Mouse (Mus musculus) kidney, adult 2 months (tissue): ENCODE data around the gene Mgmt. TPM values are rescaled to one million over a fixed set of nuclear protein-coding genes. Genes with fewer than 3 reads are reported as not detected.

Experiments
- DNase-seq: peaks from one replicate; pipeline ENCODE4 v3.0.0; 2021
- H3K27ac ChIP-seq: fragments of 200-500 bp; 2 replicates; pipeline ENCODE4 v1.5.1; 2012; ENCODE audit warnings: low read depth, low read length, control low read depth, inconsistent platforms; ENCODE audit not compliant: insufficient read depth
- H3K27me3 ChIP-seq: fragments of 200-500 bp; replicated peaks from 2 replicates; pipeline ENCODE4 v1.6.1; 2012; ENCODE audit warnings: mild to moderate bottlenecking, moderate library complexity, low read length, inconsistent platforms; ENCODE audit not compliant: control insufficient read depth, insufficient read depth
- H3K36me3 ChIP-seq: fragments of 200-500 bp; 2 replicates; pipeline ENCODE4 v1.6.1; 2012; ENCODE audit warnings: mild to moderate bottlenecking, moderate library complexity, low read length, inconsistent platforms; ENCODE audit not compliant: control insufficient read depth, insufficient read depth
- H3K4me1 ChIP-seq: fragments of 200-500 bp; 2 replicates; pipeline ENCODE4 v1.6.1; 2011; ENCODE audit warnings: low read length; ENCODE audit not compliant: control insufficient read depth, insufficient read depth
- H3K4me3 ChIP-seq: fragments of 200-500 bp; 2 replicates; pipeline ENCODE4 v1.5.1; 2011; ENCODE audit warnings: mild to moderate bottlenecking, low read depth, low read length, control low read depth; ENCODE audit not compliant: insufficient read depth
- CTCF ChIP-seq: fragments of 200-500 bp; conservative IDR thresholded peaks from 2 replicates; pipeline ENCODE4 v1.5.1; 2011; ENCODE audit warnings: low read depth, mild to moderate bottlenecking, control low read depth, low read length, moderate library complexity, mixed read lengths; ENCODE audit not compliant: insufficient read depth, insufficient read length
- POLR2A ChIP-seq: fragments of 200-500 bp; IDR thresholded peaks from one replicate; pipeline ENCODE4 v1.6.1; 2011; ENCODE audit warnings: low read depth, low read length, control low read depth
- WGBS: fragments of 180-500 bp; shearing (Covaris S2); methylation state at CpG from one replicate; pipeline ENCODE4 v1.1.7; 2018; 5-methylcytosine and 5-hydroxymethylcytosine counted together
- polyA plus RNA-seq: library from polyadenylated mRNA; depleted of rRNA; stranded (reverse); fragments of >200 nt; gene quantifications from 2 replicates; pipeline ENCODE4 v1.2.3, GENCODE M21; 2012

Mgmt gene
- polyA plus RNA-seq, 1 experiment, result 5.1 TPM

DNA sequence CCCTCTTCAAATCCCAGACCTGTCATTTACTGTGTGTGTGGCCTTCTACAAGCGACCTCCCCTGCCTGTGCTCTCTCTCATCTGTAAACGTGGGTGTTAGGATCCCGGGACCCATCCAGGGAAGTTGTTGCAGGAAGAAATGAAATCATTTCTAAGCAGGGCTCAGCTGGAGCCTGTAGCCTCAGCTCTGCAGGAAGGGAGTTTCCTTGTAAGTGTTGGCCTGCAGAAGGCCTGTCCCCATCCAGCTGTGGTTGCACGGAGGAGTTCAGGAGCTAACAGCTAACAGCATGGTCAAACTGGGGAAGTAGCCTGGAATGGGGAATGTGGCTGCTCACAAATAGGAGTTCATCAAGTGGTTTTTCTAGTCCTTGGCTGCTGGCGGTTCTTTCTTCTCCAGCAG is 44.1 kb upstream of the Mgmt start:
- 54% methylated on average over 5 of the region's 5 CpGs for WGBS
- DNase-seq, result no peak
- Histone ChIP-seq H3K4me3 (no peak overlapping the region), H3K4me1 (no peaks in the 10 kb centered on the region), H3K27me3 (no peaks in the 10 kb centered on the region), H3K36me3 (no peaks in the 10 kb centered on the region), H3K27ac (no peak overlapping the region)
- TF ChIP-seq POLR2A (no peak), CTCF (no peak)

DNA sequence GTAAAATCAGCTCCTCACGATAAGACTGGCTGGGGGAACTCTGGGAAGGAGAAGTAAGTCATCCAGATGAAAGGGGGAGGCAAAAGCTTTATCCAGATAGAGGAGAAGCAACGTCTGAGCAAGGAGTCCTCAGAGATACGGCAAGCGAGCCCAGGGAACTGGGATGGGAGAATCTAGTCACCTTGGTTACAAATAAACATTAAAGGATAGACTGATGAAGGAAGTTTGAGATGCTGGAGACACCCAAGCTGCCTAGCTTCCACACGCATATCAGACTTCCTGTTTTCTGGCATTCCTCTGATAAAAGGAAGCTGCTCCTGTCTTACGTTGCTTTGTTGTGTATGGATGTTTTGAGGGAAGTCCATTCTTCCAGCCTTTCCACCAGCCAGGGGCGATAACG is 42.5 kb upstream of the Mgmt start:
- 71% methylated on average over 8 of the region's 8 CpGs for WGBS
- no peak for TF ChIP-seq CTCF
- H3K27me3 ChIP-seq, result no peaks in the 10 kb centered on the region
- no peaks in the 10 kb centered on the region for H3K4me1 ChIP-seq
- H3K27ac ChIP-seq, result no peak overlapping the region
- no peak for DNase-seq
- no peak overlapping the region for H3K4me3 ChIP-seq
- H3K36me3 ChIP-seq, result no peaks in the 10 kb centered on the region

DNA sequence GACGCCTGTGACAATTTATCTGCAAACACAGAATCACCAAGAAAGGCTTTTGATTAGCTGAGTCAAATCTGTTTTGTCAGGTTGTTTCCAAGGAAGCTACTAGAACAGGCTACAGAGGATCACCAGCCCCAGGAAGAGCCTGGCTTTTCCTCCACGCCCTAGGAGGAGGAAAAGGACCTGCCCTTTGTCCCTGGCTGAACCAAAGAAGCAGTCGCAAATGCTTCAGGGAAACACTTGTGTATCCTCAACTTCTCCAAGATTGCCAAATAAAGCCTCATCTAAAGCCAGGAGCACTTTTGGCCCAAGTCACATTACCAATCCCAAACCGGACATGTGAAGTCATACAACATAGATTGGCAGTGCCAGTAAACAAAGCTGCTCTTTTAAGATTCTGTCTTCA is 41.7 kb upstream of the Mgmt start:
- 64% methylated on average over 4 of the region's 4 CpGs for WGBS
- Histone ChIP-seq H3K27ac (no peak overlapping the region), H3K4me3 (no peak overlapping the region), H3K27me3 (no peaks in the 10 kb centered on the region), H3K4me1 (no peaks in the 10 kb centered on the region), H3K36me3 (no peaks in the 10 kb centered on the region)
- DNase-seq, result peak; percentile 30
- TF ChIP-seq CTCF, result no peak

DNA sequence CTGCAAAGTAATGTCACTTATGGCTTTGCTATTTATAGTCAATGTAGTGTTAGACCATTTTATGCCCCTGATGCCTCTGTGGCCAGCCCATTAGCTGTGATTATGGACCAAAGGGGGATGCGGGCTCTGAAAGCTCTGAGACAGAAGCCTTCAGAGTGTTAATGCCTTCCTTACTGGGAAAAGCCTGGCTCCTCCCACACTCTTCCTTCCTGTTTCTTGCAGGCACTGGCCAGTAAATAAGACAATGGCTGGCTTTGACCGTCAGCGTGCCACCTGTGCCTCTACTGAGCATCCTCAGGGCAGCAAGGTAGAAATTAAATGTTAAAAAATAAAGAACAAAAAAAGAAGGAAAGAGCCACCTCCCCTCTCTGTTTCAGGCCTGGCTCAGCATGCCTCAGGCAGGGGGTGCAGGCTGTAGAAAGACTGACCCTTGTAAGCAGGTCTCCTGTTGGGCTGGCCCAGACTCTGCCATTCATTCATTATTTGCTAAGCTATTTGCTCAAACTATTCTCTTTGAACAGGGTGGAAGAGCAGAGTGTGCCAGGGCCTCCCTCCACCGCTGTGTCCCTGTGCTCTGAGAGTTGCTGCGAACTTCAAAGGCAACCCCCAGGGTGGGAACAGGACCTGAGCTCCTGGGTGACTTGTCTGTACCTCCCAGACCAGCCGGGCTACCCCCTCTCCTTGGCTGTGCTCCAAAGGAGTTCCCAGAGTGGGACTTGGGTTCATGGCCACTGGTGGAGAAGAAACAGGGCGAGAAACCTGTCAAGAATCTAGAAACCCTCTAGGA is 29.5 kb upstream of the Mgmt start:
- no peak for DNase-seq
- no peak overlapping the region for H3K27ac ChIP-seq

DNA sequence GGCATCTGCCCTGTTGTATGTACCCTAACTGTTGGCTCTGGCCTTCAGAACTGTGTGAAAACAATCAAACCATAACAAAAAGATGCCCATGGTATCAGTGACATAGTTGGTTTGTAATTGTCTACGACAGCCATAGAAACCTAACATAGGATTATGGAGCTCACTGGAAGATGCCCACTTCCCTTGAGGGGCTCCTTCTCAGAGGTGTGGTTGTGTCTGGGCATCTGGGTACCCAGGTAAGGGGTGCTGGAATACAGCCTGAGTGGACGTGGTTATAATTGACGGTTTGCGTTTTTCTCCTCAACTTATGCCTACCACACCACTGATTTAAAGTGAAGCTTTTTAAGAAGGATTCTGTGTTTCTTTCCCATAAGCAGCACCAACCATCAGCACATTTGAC is 28.5 kb upstream of the Mgmt start:
- H3K4me1 ChIP-seq, result no peaks in the 10 kb centered on the region
- no peaks in the 10 kb centered on the region for H3K36me3 ChIP-seq
- DNase-seq, result no peak
- no peak overlapping the region for H3K27ac ChIP-seq
- WGBS, result 95% methylated on average over 4 of the region's 4 CpGs
- H3K4me3 ChIP-seq, result no peak overlapping the region
- no peak for TF ChIP-seq CTCF
- TF ChIP-seq POLR2A, result no peak
- no peaks in the 10 kb centered on the region for H3K27me3 ChIP-seq

More for the DNA sequence above, 29.5 kb upstream of the Mgmt start:
- Histone ChIP-seq H3K36me3 (no peaks in the 10 kb centered on the region), H3K27me3 (no peaks in the 10 kb centered on the region), H3K4me3 (no peak overlapping the region), H3K4me1 (no peaks in the 10 kb centered on the region)
- WGBS, result 47% methylated on average over 7 of the region's 7 CpGs
- TF ChIP-seq CTCF (no peak), POLR2A (no peak)

DNA sequence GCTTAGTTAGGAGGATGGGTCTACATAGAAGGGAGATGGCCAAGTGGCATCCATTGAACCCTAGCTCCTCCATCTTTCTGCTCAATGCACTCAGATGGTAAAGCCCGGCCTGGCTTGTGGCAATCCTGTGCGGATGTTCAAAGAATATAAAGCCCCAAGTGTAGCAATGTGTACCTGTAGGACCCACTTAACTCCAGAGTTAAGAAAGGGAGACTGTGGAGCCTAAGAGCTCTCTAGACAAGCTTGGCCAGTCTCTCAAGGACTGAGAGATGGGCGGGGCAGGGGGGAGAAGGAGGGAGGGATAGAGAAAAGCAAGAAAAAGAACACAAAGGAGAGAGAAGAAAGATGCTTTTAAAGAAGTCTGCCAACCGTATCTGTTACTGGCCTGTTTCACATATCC is 27.9 kb upstream of the Mgmt start:
- H3K27ac ChIP-seq, result no peak overlapping the region
- H3K4me1 ChIP-seq, result no peaks in the 10 kb centered on the region
- 89% methylated on average over 4 of the region's 4 CpGs for WGBS
- H3K36me3 ChIP-seq, result no peaks in the 10 kb centered on the region
- no peak for TF ChIP-seq CTCF
- H3K27me3 ChIP-seq, result no peaks in the 10 kb centered on the region
- no peak overlapping the region for H3K4me3 ChIP-seq
- DNase-seq, result no peak

DNA sequence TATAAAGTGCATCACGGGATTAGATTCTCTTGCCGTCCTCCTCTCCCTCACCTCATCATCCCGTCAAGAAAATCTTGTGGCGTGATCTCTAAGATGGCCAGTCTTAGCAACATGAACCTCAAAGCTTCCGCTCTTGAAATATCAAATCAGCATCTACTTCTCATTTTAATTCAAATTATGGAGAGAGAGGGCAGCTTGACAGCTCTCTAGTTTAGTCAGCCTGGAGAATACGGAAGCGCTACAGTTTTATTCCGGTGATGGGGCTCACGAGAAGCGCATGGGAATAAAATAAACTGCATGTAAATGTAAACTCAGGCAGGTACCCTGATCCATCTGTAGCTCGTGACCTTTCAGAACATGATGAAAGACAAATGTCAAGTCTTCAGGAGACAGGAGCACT is 22.9 kb upstream of the Mgmt start:
- DNase-seq, result no peak
- 84% methylated on average over 11 of the region's 11 CpGs for WGBS
- Histone ChIP-seq H3K27me3 (no peaks in the 10 kb centered on the region), H3K27ac (no peak overlapping the region), H3K4me3 (no peak overlapping the region), H3K4me1 (no peaks in the 10 kb centered on the region), H3K36me3 (no peaks in the 10 kb centered on the region)
- no peak for TF ChIP-seq POLR2A
